Mouse (Mus musculus): ENCODE results near the gene Cebpe.
A peak's percentile ranks its signal among the peaks of the same experiment; 100 is the strongest.

Gene Cebpe

GRCm38 (mm10) chr14:54712074-54712473, at the start of gene Cebpe:
Gene Cebpe (minus strand): TSS chr14:54712174.
- no peak for DNase-seq (ENCODE audit: extremely low read depth, low read depth, low spot score)

- no peak for DNase-seq (ENCODE audit: extremely low read depth, low read depth, low spot score)
Measured at GRCm38 (mm10) chr14:54756382-54756781, 44.4 kb upstream of the Cebpe start.

GRCm38 (mm10) chr14:54754602-54755018, 42.6 kb upstream of the Cebpe start:
- DNase-seq (ENCODE audit: extremely low read depth, low read depth, low spot score): peak; percentile 50

GRCm38 (mm10) chr14:54753986-54754601, 42.1 kb upstream of the Cebpe start:
- DNase-seq (ENCODE audit: extremely low read depth, low read depth, low spot score): no peak

- no peak for DNase-seq (ENCODE audit: extremely low read depth, low read depth, low spot score)
Measured at GRCm38 (mm10) chr14:54752938-54753337, 41.0 kb upstream of the Cebpe start.

GRCm38 (mm10) chr14:54751768-54752167, 39.8 kb upstream of the Cebpe start:
- no peak for DNase-seq (ENCODE audit: extremely low read depth, low read depth, low spot score)

- no peak for DNase-seq (ENCODE audit: extremely low read depth, low read depth, low spot score)
Measured at GRCm38 (mm10) chr14:54749238-54749637, 37.3 kb upstream of the Cebpe start.

- DNase-seq (ENCODE audit: extremely low read depth, low read depth, low spot score): no peak
Measured at GRCm38 (mm10) chr14:54747942-54748917, 36.3 kb upstream of the Cebpe start.

- DNase-seq (ENCODE audit: extremely low read depth, low read depth, low spot score): no peak
Measured at GRCm38 (mm10) chr14:54746038-54746437, 34.1 kb upstream of the Cebpe start.

- DNase-seq (ENCODE audit: extremely low read depth, low read depth, low spot score): no peak
Measured at GRCm38 (mm10) chr14:54744473-54744872, 32.5 kb upstream of the Cebpe start.

- no peak for DNase-seq (ENCODE audit: extremely low read depth, low read depth, low spot score)
Measured at GRCm38 (mm10) chr14:54742375-54742774, 30.4 kb upstream of the Cebpe start.

- DNase-seq (ENCODE audit: extremely low read depth, low read depth, low spot score): no peak
Measured at GRCm38 (mm10) chr14:54741721-54742120, 29.7 kb upstream of the Cebpe start.

- no peak for DNase-seq (ENCODE audit: extremely low read depth, low read depth, low spot score)
Measured at GRCm38 (mm10) chr14:54737634-54738033, 25.7 kb upstream of the Cebpe start.

- no peak for DNase-seq (ENCODE audit: extremely low read depth, low read depth, low spot score)
Measured at GRCm38 (mm10) chr14:54736555-54737552, 24.9 kb upstream of the Cebpe start.

- DNase-seq (ENCODE audit: extremely low read depth, low read depth, low spot score): no peak
Measured at GRCm38 (mm10) chr14:54735221-54735620, 23.2 kb upstream of the Cebpe start.

- no peak for DNase-seq (ENCODE audit: extremely low read depth, low read depth, low spot score)
Measured at GRCm38 (mm10) chr14:54734004-54734403, 22.0 kb upstream of the Cebpe start.

GRCm38 (mm10) chr14:54732206-54732605, 20.2 kb upstream of the Cebpe start:
- DNase-seq (ENCODE audit: extremely low read depth, low read depth, low spot score): no peak

GRCm38 (mm10) chr14:54730305-54730704, 18.3 kb upstream of the Cebpe start:
- DNase-seq (ENCODE audit: extremely low read depth, low read depth, low spot score): no peak

GRCm38 (mm10) chr14:54728823-54729653, 17.1 kb upstream of the Cebpe start:
- DNase-seq (ENCODE audit: extremely low read depth, low read depth, low spot score): no peak

- no peak for DNase-seq (ENCODE audit: extremely low read depth, low read depth, low spot score)
Measured at GRCm38 (mm10) chr14:54727565-54727964, 15.6 kb upstream of the Cebpe start.
